Mouse (Mus musculus) limb, embryonic 11.5 days (tissue): ENCODE results near the gene Pkig. TPM values are rescaled to one million over a fixed set of nuclear protein-coding genes. Genes with fewer than 3 reads are reported as not detected.
"Not testable (repeated sequence)": the region's sequence is repeated elsewhere in the genome, so short reads cannot be mapped to it uniquely, and the experiment has no call there.

ENCODE experiments used
- ATAC-seq: fragments of 200-750 bp; cut with Nextera tagmentation; 2 replicates; pipeline ENCODE4 v1.8.0; 2017; ENCODE audit warnings: low read depth; ENCODE audit not compliant: insufficient number of reproducible peaks, low FRiP score, low TSS enrichment
- DNase-seq: peaks from one replicate; pipeline ENCODE4 v3.0.0-alpha.2; 2015; ENCODE audit warnings: low spot score
- H3K27ac ChIP-seq: fragments of 300-500 bp; sonication (generic); replicated peaks from 2 replicates; pipeline ENCODE4 v1.5.1; 2014; ENCODE audit warnings: low read depth, mild to moderate bottlenecking, low read length
- H3K27me3 ChIP-seq: fragments of 300-500 bp; sonication (generic); 2 replicates; pipeline ENCODE4 v1.6.1; 2014; ENCODE audit warnings: mild to moderate bottlenecking, low read length, mixed read lengths; ENCODE audit not compliant: control insufficient read depth, insufficient read depth
- H3K36me3 ChIP-seq: fragments of 300-500 bp; sonication (generic); 2 replicates; pipeline ENCODE4 v1.6.1; 2014; ENCODE audit warnings: mild to moderate bottlenecking, low read length, moderate library complexity, mixed read lengths; ENCODE audit not compliant: control insufficient read depth, insufficient read depth
- H3K4me1 ChIP-seq: fragments of 300-500 bp; sonication (generic); 2 replicates; pipeline ENCODE4 v1.6.1; 2014; ENCODE audit warnings: low read length, mixed read lengths; ENCODE audit not compliant: control insufficient read depth, insufficient read depth
- H3K4me2 ChIP-seq: fragments of 300-500 bp; sonication (generic); 2 replicates; pipeline ENCODE4 v1.6.1; 2014; ENCODE audit warnings: low read depth, mild to moderate bottlenecking, moderate library complexity; ENCODE audit not compliant: severe bottlenecking
- H3K4me3 ChIP-seq: fragments of 300-500 bp; sonication (generic); 2 replicates; pipeline ENCODE4 v1.5.1; 2014; ENCODE audit warnings: low read depth, low read length
- H3K9ac ChIP-seq: fragments of 300-500 bp; sonication (generic); 2 replicates; pipeline ENCODE4 v1.6.1; 2014; ENCODE audit warnings: mild to moderate bottlenecking, low read length
- H3K9me3 ChIP-seq: fragments of 300-500 bp; sonication (generic); 2 replicates; pipeline ENCODE4 v1.6.1; 2016; ENCODE audit warnings: low read length; ENCODE audit not compliant: control insufficient read depth
- WGBS: fragments of 180-500 bp; shearing (Covaris S2); extraction: QIAGEN DNeasy Blood & Tissue Kit; methylation state at CpG from one replicate; pipeline ENCODE4 v1.1.7; 2014; 5-methylcytosine and 5-hydroxymethylcytosine counted together
- polyA plus RNA-seq: library from polyadenylated mRNA; unstranded; fragments of >200 nt; fragmentation: Nextera tagmentation; extraction: Ambion mirVana; gene quantifications from 2 replicates; pipeline ENCODE4 v1.2.1, GENCODE M21; 2014

Gene Pkig
- polyA plus RNA-seq, 1 experiment from 2014 or later, result 177 TPM

DNA sequence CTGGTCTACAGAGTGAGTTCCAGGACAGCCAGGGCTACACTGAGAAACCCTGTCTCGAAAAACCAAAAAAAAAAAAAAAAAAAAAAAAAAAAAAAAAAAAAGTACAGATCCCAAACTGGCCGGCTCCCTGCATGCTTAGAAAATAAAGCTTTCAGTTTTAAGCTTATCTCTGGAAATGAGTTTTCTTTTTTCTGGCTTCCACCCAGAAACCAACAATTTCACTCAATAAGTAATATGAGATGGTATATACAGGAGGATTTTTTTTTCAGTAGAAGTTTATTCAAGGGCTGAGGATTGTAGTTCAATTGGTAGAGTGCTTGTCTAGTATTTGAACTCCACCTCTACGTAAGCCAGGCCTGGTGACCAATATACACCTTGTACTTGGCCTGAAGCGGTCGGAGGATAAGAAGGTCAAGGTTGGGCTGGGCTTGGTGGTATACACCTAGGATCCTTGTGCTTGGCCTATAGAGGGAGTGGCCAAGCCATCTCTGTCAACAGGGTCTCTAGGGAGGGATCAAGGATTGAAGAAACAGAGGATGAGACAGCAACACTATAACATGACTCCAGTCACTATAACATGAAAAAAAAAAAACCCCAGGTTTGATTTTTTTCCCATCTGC, 11.6 kb upstream of the Pkig start:
- ATAC-seq (no peak), DNase-seq (no peak)
- 99% methylated on average over 5 of the region's 5 CpGs for WGBS

DNA sequence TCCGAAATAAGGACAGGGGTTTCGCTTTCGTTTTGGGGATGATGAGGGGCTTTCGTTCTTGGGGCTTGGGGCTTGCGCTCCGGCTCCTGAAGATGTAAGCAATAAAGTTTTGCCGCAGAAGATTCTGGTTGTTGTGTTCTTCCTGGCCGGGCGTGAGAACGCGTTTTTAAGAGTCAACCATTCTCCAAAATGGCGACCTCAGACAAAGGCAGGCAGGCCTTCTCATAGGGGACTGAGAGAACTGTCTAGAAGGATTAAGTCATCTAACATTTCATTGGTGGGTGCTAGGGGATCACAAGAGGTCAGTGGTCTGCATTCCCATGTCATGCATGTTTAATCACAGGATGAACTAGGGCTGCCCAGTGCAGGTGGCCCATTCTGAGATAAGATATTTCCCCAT, 2.5 kb upstream of the Pkig start:
- H3K9ac ChIP-seq, ATAC-seq, H3K4me3 ChIP-seq, H3K27me3 ChIP-seq, DNase-seq, H3K4me1 ChIP-seq, H3K9me3 ChIP-seq, H3K27ac ChIP-seq, H3K36me3 ChIP-seq, H3K4me2 ChIP-seq: not testable (repeated sequence)
- WGBS, result 95% methylated on average over 7 of the region's 12 CpGs

More for the DNA sequence above, 11.6 kb upstream of the Pkig start:
- Histone ChIP-seq H3K4me3 (no peak overlapping the region), H3K4me1 (no peaks in the 10 kb centered on the region), H3K27ac (no peak overlapping the region), H3K4me2 (no peak overlapping the region), H3K9ac (no peak overlapping the region), H3K27me3 (no peaks in the 10 kb centered on the region), H3K9me3 (no peaks in the 10 kb centered on the region; the same call in 1 of the 2 replicates), H3K36me3 (no peaks in the 10 kb centered on the region)

DNA sequence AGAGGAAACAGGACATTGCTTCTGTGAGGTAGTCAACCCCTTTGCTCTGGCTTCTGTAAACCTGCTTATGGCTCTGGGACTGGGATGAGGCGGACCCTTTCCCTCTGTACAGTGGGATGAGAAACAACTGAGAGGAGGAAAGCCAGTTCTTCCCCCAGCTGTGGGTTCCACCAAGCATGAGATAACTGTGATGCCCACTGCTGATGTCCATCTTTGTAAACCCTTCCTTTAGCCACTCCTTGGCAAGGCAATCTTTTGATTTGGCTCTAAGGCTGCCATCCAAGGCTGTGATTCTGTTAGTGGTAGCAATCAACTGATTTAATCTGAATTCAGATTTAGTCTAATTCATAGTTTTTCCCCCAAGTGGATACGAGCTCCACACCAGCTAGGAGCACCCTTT, 700 bp upstream of the Pkig start:
- DNase-seq (no peak), ATAC-seq (no peak)
- Histone ChIP-seq H3K4me3 (no peak overlapping the region), H3K9me3 (no peaks in the 10 kb centered on the region), H3K9ac (no peak overlapping the region), H3K27me3 (no peaks in the 10 kb centered on the region), H3K4me1 (peaks cover 3% of the 10 kb centered on the region; the same call in 1 of the 2 replicates), H3K27ac (no peak overlapping the region), H3K4me2 (no peak overlapping the region), H3K36me3 (no peaks in the 10 kb centered on the region)
- WGBS, result 80% methylated on average over 2 of the region's 2 CpGs

DNA sequence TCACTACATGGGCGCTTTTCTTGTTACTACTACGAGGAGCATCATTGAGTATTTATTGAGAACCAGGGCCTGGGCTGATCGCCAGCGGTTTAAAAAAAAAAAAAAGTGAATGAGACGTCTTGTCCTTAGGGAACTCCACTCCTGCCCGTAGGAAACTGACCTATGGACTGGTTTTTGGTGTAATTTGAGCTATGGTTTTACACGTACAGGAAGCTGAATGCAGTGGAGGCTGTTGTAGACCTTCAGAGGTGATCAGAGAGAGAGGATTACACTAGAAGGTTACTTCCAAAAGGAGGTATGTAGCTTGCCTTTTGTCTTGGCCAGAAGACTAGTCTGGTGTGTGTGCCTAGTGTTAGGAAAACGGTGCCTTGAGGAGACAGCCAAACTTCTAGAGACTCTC, 755 bp downstream of the Pkig start:
- H3K9me3 ChIP-seq, result no peaks in the 10 kb centered on the region
- under 1% methylated on average over 8 of the region's 8 CpGs for WGBS
- H3K4me2 ChIP-seq, result peak overlapping the region; percentile 47
- H3K36me3 ChIP-seq, result no peaks in the 10 kb centered on the region
- H3K27ac ChIP-seq, result no peak overlapping the region
- ATAC-seq (no peak), DNase-seq (peak; percentile 36)
- no peaks in the 10 kb centered on the region for H3K27me3 ChIP-seq
- H3K4me3 ChIP-seq, result peak overlapping the region; percentile 81
- peaks cover 3% of the 10 kb centered on the region; the same call in 1 of the 2 replicates for H3K4me1 ChIP-seq
- H3K9ac ChIP-seq, result peak overlapping the region; percentile 82; the same call in 1 of the 2 replicates

DNA sequence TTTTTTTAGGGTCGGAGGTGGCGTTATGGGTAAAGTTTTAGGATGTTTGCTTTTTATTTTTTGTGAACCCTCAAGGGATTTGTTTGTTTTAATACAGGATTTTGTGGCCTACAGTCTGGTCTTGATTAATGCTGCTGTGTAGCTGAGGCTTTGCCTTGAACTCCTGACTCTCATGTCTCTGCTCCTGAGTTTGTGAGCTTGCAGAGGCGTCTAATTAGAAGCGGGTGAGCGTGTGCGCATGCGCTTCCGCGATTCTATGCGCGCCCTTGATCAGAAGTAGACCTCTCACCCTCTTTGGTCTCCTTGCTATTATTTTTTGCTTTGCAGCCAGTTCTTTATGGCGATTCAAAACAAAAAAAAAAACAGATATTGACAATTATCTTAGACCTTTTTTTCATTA, 1.2 kb downstream of the Pkig start:
- H3K9me3 ChIP-seq, result no peaks in the 10 kb centered on the region
- ATAC-seq, result no peak

DNA sequence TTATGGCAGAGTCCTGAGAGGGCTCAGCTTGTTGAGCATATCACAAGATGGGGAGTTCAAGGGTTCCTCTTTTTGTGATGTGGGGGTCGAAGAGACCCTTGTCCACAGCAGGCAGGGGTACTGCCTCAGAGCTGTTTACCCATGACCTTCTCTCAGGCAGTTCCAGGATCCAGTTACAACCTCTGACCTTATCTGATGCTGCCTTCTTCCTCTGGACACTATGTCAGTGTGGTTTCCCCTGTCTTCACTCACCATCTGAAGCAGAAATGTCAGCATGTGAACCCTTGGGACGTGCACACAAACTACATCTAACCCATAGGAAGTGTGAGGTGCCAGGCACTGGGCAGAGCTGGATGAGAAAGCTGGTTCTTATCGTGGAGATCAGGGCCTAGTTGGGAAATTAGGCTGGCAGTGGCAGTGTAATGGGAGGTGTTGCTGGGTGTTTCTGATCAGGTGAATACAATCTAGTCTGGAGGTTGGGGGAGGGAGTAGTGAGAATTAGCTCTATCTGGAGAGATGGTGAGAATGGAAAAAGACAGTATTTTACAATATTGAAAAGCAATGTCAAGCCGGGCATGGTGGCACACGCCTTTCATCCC, 2.0 kb downstream of the Pkig start:
- Histone ChIP-seq H3K4me1 (peaks cover 3% of the 10 kb centered on the region; the same call in 1 of the 2 replicates), H3K4me3 (no peak overlapping the region), H3K27ac (no peak overlapping the region), H3K27me3 (no peaks in the 10 kb centered on the region), H3K36me3 (no peaks in the 10 kb centered on the region), H3K9me3 (no peaks in the 10 kb centered on the region), H3K9ac (no peak overlapping the region), H3K4me2 (no peak overlapping the region)
- no peak for ATAC-seq
- 89% methylated on average over 5 of the region's 5 CpGs for WGBS
- DNase-seq, result no peak

More for the DNA sequence above, 1.2 kb downstream of the Pkig start:
- Histone ChIP-seq H3K4me3 (peak overlapping the region; percentile 81; the same call in 1 of the 2 replicates), H3K27me3 (no peaks in the 10 kb centered on the region), H3K36me3 (no peaks in the 10 kb centered on the region), H3K27ac (no peak overlapping the region), H3K4me1 (peaks cover 3% of the 10 kb centered on the region; the same call in 1 of the 2 replicates), H3K4me2 (peak overlapping the region; percentile 47), H3K9ac (no peak overlapping the region)
- 69% methylated on average over 12 of the region's 12 CpGs for WGBS
- DNase-seq, result no peak

DNA sequence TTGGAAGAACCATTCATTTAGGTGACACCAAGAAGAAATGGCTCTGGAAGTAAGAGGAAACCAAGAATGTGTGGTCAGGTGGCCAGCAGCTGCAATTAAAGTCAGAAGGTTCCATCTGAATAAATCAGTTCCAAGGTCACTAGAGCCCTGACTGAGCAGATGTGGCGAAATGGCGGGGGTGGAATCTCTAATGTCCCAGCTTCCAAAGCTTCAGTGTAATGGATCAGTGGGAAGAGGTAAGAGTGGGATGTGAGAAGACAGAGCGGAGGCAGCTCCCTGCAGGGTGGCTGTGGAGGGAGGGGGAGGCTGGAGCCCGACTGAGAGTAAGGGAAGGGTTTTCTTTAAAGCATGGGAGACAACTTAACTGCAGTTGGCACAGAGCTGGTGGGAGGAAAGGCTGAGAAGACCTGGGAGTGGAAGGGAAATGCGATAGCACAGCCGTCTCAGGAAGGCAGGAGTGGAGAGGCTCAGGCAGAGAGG, 3.2 kb downstream of the Pkig start:
- WGBS, result 61% methylated on average over 6 of the region's 6 CpGs
- Histone ChIP-seq H3K4me2 (no peak overlapping the region), H3K27ac (no peak overlapping the region), H3K4me3 (no peak overlapping the region), H3K9ac (no peak overlapping the region), H3K27me3 (no peaks in the 10 kb centered on the region), H3K4me1 (peaks cover 3% of the 10 kb centered on the region; the same call in 1 of the 2 replicates), H3K36me3 (no peaks in the 10 kb centered on the region), H3K9me3 (no peaks in the 10 kb centered on the region)
- ATAC-seq (no peak), DNase-seq (no peak)

DNA sequence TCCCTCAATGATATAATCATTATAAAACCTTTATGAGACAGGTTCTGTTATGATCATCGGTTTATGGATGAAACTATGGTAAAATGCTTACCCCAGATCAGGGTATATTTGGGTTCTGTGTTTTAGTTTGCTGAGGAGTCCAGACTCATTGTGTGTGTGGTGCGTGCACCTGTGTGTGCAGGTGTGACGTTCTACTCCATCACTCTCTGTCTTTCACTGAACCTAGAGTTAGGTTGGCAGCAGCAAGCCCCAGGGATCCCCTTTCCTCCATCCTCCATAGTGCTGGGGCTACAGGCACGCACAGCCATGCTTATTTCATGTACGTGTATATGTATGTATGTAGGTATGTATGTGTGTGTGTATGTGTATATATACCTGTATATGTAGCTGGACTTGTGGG, 3.9 kb downstream of the Pkig start:
- Histone ChIP-seq H3K4me3 (no peak overlapping the region), H3K9me3 (no peaks in the 10 kb centered on the region), H3K9ac (no peak overlapping the region), H3K36me3 (no peaks in the 10 kb centered on the region), H3K4me1 (peaks cover 3% of the 10 kb centered on the region; the same call in 1 of the 2 replicates), H3K27me3 (no peaks in the 10 kb centered on the region), H3K4me2 (no peak overlapping the region), H3K27ac (no peak overlapping the region)
- DNase-seq (no peak), ATAC-seq (no peak)
- WGBS, result 96% methylated on average over 5 of the region's 5 CpGs
